Mouse (Mus musculus): ENCODE measurements around the gene Nags. TPM values are rescaled to one million over a fixed set of nuclear protein-coding genes. Genes with fewer than 3 reads are reported as not detected.

The Nags gene
- polyA plus RNA-seq, 1 experiment = 87.7 TPM

- no peaks in the 10 kb centered on the region for H3K27me3 ChIP-seq (ENCODE audit: control insufficient read depth, insufficient read depth, low read length)
- TF ChIP-seq POLR2A (IDR thresholded peaks at IDR 0.05; ENCODE audit: low read depth, low read length) (no peak), CTCF (IDR thresholded peaks at IDR 0.05; ENCODE audit: extremely low read depth, insufficient read length, insufficient replicate concordance, low read depth, low read length) (peak; percentile 83)
- no peak overlapping the region for H3K27ac ChIP-seq (ENCODE audit: insufficient read depth, low read depth, low read length)
- H3K4me1 ChIP-seq (ENCODE audit: control insufficient read depth, insufficient read depth, insufficient read length, low read length) = peaks cover 6% of the 10 kb centered on the region
- no peak overlapping the region for H3K4me3 ChIP-seq (ENCODE audit: low read depth, low read length)
- 1% methylated on average over 18 of the region's 18 CpGs for WGBS
- H3K36me3 ChIP-seq (ENCODE audit: control insufficient read depth, insufficient read depth, low read length) = no peaks in the 10 kb centered on the region
Observed at GRCm38 (mm10) chr11:102138447-102138740, 6.9 kb upstream of the Nags start.

GRCm38 (mm10) chr11:102140508-102140907 lies 4.8 kb upstream of the Nags start:
- H3K36me3 ChIP-seq (ENCODE audit: control insufficient read depth, insufficient read depth, low read length) = no peaks in the 10 kb centered on the region
- TF ChIP-seq POLR2A (IDR thresholded peaks at IDR 0.05; ENCODE audit: low read depth, low read length) (no peak), CTCF (IDR thresholded peaks at IDR 0.05; ENCODE audit: extremely low read depth, insufficient read length, insufficient replicate concordance, low read depth, low read length) (peak; percentile 46; the same call in 1 of the 2 replicates)
- H3K27ac ChIP-seq (ENCODE audit: insufficient read depth, low read depth, low read length) = no peak overlapping the region
- 4% methylated on average over 5 of the region's 5 CpGs for WGBS
- H3K4me3 ChIP-seq (ENCODE audit: low read depth, low read length) = no peak overlapping the region
- peaks cover 9% of the 10 kb centered on the region for H3K4me1 ChIP-seq (ENCODE audit: control insufficient read depth, insufficient read depth, insufficient read length, low read length)
- no peaks in the 10 kb centered on the region for H3K27me3 ChIP-seq (ENCODE audit: control insufficient read depth, insufficient read depth, low read length)

- H3K27ac ChIP-seq (ENCODE audit: insufficient read depth, low read depth, low read length) = peak overlapping the region; percentile 90
- H3K27me3 ChIP-seq (ENCODE audit: control insufficient read depth, insufficient read depth, low read length) = no peaks in the 10 kb centered on the region; the same call in 1 of the 2 replicates
- peaks cover 3% of the 10 kb centered on the region for H3K36me3 ChIP-seq (ENCODE audit: control insufficient read depth, insufficient read depth, low read length)
- TF ChIP-seq CTCF (IDR thresholded peaks at IDR 0.05; ENCODE audit: extremely low read depth, insufficient read length, insufficient replicate concordance, low read depth, low read length) (no peak), POLR2A (IDR thresholded peaks at IDR 0.05; ENCODE audit: low read depth, low read length) (no peak)
- peaks cover 12% of the 10 kb centered on the region for H3K4me1 ChIP-seq (ENCODE audit: control insufficient read depth, insufficient read depth, insufficient read length, low read length)
- 24% methylated on average over 7 of the region's 7 CpGs for WGBS
- peak overlapping the region; percentile 45 for H3K4me3 ChIP-seq (ENCODE audit: low read depth, low read length)
Observed at GRCm38 (mm10) chr11:102142355-102142754, 3.0 kb upstream of the Nags start.

GRCm38 (mm10) chr11:102144957-102145470 lies 299 bp upstream of the Nags start:
- H3K27me3 ChIP-seq (ENCODE audit: control insufficient read depth, insufficient read depth, low read length) = no peaks in the 10 kb centered on the region; the same call in 1 of the 2 replicates
- peaks cover 23% of the 10 kb centered on the region for H3K36me3 ChIP-seq (ENCODE audit: control insufficient read depth, insufficient read depth, low read length)
- peak overlapping the region; percentile 85 for H3K4me3 ChIP-seq (ENCODE audit: low read depth, low read length)
- no peak for TF ChIP-seq POLR2A (IDR thresholded peaks at IDR 0.05; ENCODE audit: low read depth, low read length)
- no peak for TF ChIP-seq CTCF (IDR thresholded peaks at IDR 0.05; ENCODE audit: extremely low read depth, insufficient read length, insufficient replicate concordance, low read depth, low read length)
- peak overlapping the region; percentile 98 for H3K27ac ChIP-seq (ENCODE audit: insufficient read depth, low read depth, low read length)
- peaks cover 18% of the 10 kb centered on the region for H3K4me1 ChIP-seq (ENCODE audit: control insufficient read depth, insufficient read depth, insufficient read length, low read length)
- 14% methylated on average over 13 of the region's 13 CpGs for WGBS

GRCm38 (mm10) chr11:102146005-102146404 lies 692 bp downstream of the Nags start:
- peak overlapping the region; percentile 98 for H3K27ac ChIP-seq (ENCODE audit: insufficient read depth, low read depth, low read length)

GRCm38 (mm10) chr11:102146531-102146930 lies 1.2 kb downstream of the Nags start:
- peak overlapping the region; percentile 26 for H3K27ac ChIP-seq (ENCODE audit: insufficient read depth, low read depth, low read length)
- H3K4me3 ChIP-seq (ENCODE audit: low read depth, low read length) = peak overlapping the region; percentile 85
- WGBS = 4% methylated on average over 17 of the region's 17 CpGs
- peaks cover 18% of the 10 kb centered on the region for H3K4me1 ChIP-seq (ENCODE audit: control insufficient read depth, insufficient read depth, insufficient read length, low read length)
- H3K27me3 ChIP-seq (ENCODE audit: control insufficient read depth, insufficient read depth, low read length) = no peaks in the 10 kb centered on the region; the same call in 1 of the 2 replicates
- H3K36me3 ChIP-seq (ENCODE audit: control insufficient read depth, insufficient read depth, low read length) = peaks cover 34% of the 10 kb centered on the region
- TF ChIP-seq POLR2A (IDR thresholded peaks at IDR 0.05; ENCODE audit: low read depth, low read length) (no peak), CTCF (IDR thresholded peaks at IDR 0.05; ENCODE audit: extremely low read depth, insufficient read length, insufficient replicate concordance, low read depth, low read length) (no peak)

More at GRCm38 (mm10) chr11:102146005-102146404, 692 bp downstream of the Nags start:
- Histone ChIP-seq H3K4me3 (ENCODE audit: low read depth, low read length) (peak overlapping the region; percentile 85), H3K4me1 (ENCODE audit: control insufficient read depth, insufficient read depth, insufficient read length, low read length) (peaks cover 18% of the 10 kb centered on the region), H3K36me3 (ENCODE audit: control insufficient read depth, insufficient read depth, low read length) (peaks cover 31% of the 10 kb centered on the region), H3K27me3 (ENCODE audit: control insufficient read depth, insufficient read depth, low read length) (no peaks in the 10 kb centered on the region; the same call in 1 of the 2 replicates)
- 2% methylated on average over 16 of the region's 16 CpGs for WGBS
- TF ChIP-seq CTCF (IDR thresholded peaks at IDR 0.05; ENCODE audit: extremely low read depth, insufficient read length, insufficient replicate concordance, low read depth, low read length) (no peak), POLR2A (IDR thresholded peaks at IDR 0.05; ENCODE audit: low read depth, low read length) (peak; percentile 80)

GRCm38 (mm10) chr11:102147213-102147989 lies 2.1 kb downstream of the Nags start:
- peak overlapping the region; percentile 85 for H3K4me3 ChIP-seq (ENCODE audit: low read depth, low read length)
- no peaks in the 10 kb centered on the region; the same call in 1 of the 2 replicates for H3K27me3 ChIP-seq (ENCODE audit: control insufficient read depth, insufficient read depth, low read length)
- peaks cover 38% of the 10 kb centered on the region for H3K36me3 ChIP-seq (ENCODE audit: control insufficient read depth, insufficient read depth, low read length)
- 61% methylated on average over 34 of the region's 34 CpGs for WGBS
- no peak for TF ChIP-seq POLR2A (IDR thresholded peaks at IDR 0.05; ENCODE audit: low read depth, low read length)
- TF ChIP-seq CTCF (IDR thresholded peaks at IDR 0.05; ENCODE audit: extremely low read depth, insufficient read length, insufficient replicate concordance, low read depth, low read length) = no peak
- H3K27ac ChIP-seq (ENCODE audit: insufficient read depth, low read depth, low read length) = no peak overlapping the region
- H3K4me1 ChIP-seq (ENCODE audit: control insufficient read depth, insufficient read depth, insufficient read length, low read length) = peaks cover 18% of the 10 kb centered on the region

All from small intestine, adult 2 months (tissue).